8 mouse cellular contexts compared by ENCODE assay signal in the genomic region with DNA sequence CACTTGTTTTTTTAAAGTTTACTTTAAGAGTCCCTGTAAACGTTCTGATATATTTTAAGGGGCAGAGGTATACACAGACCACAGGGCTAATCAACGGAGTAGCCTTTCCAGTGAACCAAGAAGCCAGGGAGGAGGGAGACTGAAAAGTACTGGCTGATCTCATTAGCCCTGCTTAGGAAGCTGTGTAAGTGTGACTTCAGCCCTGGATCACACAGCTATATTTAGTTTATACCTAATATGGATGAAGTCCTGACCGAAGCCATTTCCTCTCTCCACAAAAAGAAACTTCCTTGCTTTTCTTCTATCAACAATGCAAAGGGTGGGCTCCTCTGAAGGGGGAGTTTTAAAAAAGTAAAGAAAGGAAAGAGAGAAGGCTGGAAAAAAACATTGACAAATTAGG. TPM values are rescaled to one million over a fixed set of nuclear protein-coding genes. Genes with fewer than 3 reads are reported as not detected.
DNase-seq lines count a peak whose midpoint lies in the region; ATAC-seq lines count a peak whose summit lies in the region.
"Had no signal": no experiment of that assay in that cellular context is flagged by ENCODE, and none has a peak within 500 bp of the region (broad histone marks: within the 10 kb centered on the region; RNA-seq: fewer than 3 reads in every experiment).

No protein-coding gene starts in this region.

- ATAC-seq in neural tube, embryonic 13.5 days (ENCODE audit: low read depth): no peak
- peak; percentile 79 for ATAC-seq in heart, embryonic 12.5 days (ENCODE audit: insufficient number of reproducible peaks, low FRiP score)
- 0 out of 2 replicates have a peak, but pooled peaks have one; percentile 26 for ATAC-seq in liver, embryonic 11.5 days (replicated peaks; ENCODE audit: low FRiP score)
- ATAC-seq in stomach, embryonic 16.5 days (ENCODE audit: insufficient read depth, low FRiP score): peak; percentile 82

- no peaks in the 10 kb centered on the region for H3K27me3 ChIP-seq in neural tube, embryonic 13.5 days
- no peaks in the 10 kb centered on the region for H3K27me3 ChIP-seq in heart, embryonic 12.5 days (replicated peaks)
- no peaks in the 10 kb centered on the region for H3K27me3 ChIP-seq in liver, embryonic 11.5 days (replicated peaks; ENCODE audit: control insufficient read depth, insufficient read depth, low read length)
- no peaks in the 10 kb centered on the region for H3K27me3 ChIP-seq in stomach, embryonic 16.5 days (ENCODE audit: control insufficient read depth, insufficient read depth, low read length)

- no peaks in the 10 kb centered on the region for H3K36me3 ChIP-seq in neural tube, embryonic 13.5 days
- H3K36me3 ChIP-seq in heart, embryonic 12.5 days: peaks cover 4% of the 10 kb centered on the region; the same call in 1 of the 2 replicates
- H3K36me3 ChIP-seq in liver, embryonic 11.5 days (ENCODE audit: control insufficient read depth, insufficient read depth, low read length): no peaks in the 10 kb centered on the region; the same call in 1 of the 2 replicates
- H3K36me3 ChIP-seq in stomach, embryonic 16.5 days (ENCODE audit: control insufficient read depth, insufficient read depth, low read length): no peaks in the 10 kb centered on the region

- no peak overlapping the region for H3K9ac ChIP-seq in neural tube, embryonic 13.5 days
- H3K9ac ChIP-seq in heart, embryonic 12.5 days: peak overlapping the region; percentile 67
- no peak overlapping the region for H3K9ac ChIP-seq in liver, embryonic 11.5 days (ENCODE audit: low read depth, low read length)
- no peak overlapping the region for H3K9ac ChIP-seq in stomach, embryonic 16.5 days (ENCODE audit: low read length)

- H3K9me3 ChIP-seq in neural tube, embryonic 13.5 days: no peaks in the 10 kb centered on the region
- no peaks in the 10 kb centered on the region for H3K9me3 ChIP-seq in heart, embryonic 12.5 days (replicated peaks)
- no peaks in the 10 kb centered on the region for H3K9me3 ChIP-seq in liver, embryonic 11.5 days (ENCODE audit: control insufficient read depth, low read length)
- no peaks in the 10 kb centered on the region for H3K9me3 ChIP-seq in stomach, embryonic 16.5 days (replicated peaks; ENCODE audit: control insufficient read depth, low read length)

- WGBS in neural tube, embryonic 13.5 days: 78% methylated on average over 3 of the region's 3 CpGs
- 12% methylated on average over 3 of the region's 3 CpGs for WGBS in heart, embryonic 12.5 days
- WGBS in liver, embryonic 11.5 days: 33% methylated on average over 3 of the region's 3 CpGs
- 23% methylated on average over 3 of the region's 3 CpGs for WGBS in stomach, embryonic 16.5 days

- H3K27ac ChIP-seq in neural tube, embryonic 13.5 days (replicated peaks): peak overlapping the region; percentile 64
- peak overlapping the region; percentile 99 for H3K27ac ChIP-seq in heart, embryonic 12.5 days (ENCODE audit: poor library complexity, severe bottlenecking)
- peak overlapping the region; percentile 74 for H3K27ac ChIP-seq in liver, embryonic 11.5 days (ENCODE audit: low read depth, low read length)
- peak overlapping the region; percentile 93 for H3K27ac ChIP-seq in stomach, embryonic 16.5 days (ENCODE audit: low read length)

- H3K4me2 ChIP-seq in neural tube, embryonic 13.5 days: no peak overlapping the region
- peak overlapping the region; percentile 34 for H3K4me2 ChIP-seq in heart, embryonic 12.5 days
- H3K4me2 ChIP-seq in liver, embryonic 11.5 days: peak overlapping the region; percentile 8
- 0 out of 2 replicates have a peak overlapping the region, but pooled peaks have one; percentile 22 for H3K4me2 ChIP-seq in stomach, embryonic 16.5 days (ENCODE audit: low read depth, low read length)

- peaks cover 48% of the 10 kb centered on the region for H3K4me1 ChIP-seq in neural tube, embryonic 13.5 days (replicated peaks)
- peaks cover 74% of the 10 kb centered on the region for H3K4me1 ChIP-seq in heart, embryonic 12.5 days (replicated peaks)
- peaks cover 50% of the 10 kb centered on the region for H3K4me1 ChIP-seq in liver, embryonic 11.5 days (replicated peaks; ENCODE audit: control insufficient read depth, insufficient read depth, low read length)
- peaks cover 37% of the 10 kb centered on the region for H3K4me1 ChIP-seq in stomach, embryonic 16.5 days (ENCODE audit: control insufficient read depth, insufficient read depth, low read length)

- no peak for DNase-seq in neural tube, embryonic 10.5 days (ENCODE audit: extremely low spot score, low spot score)
- DNase-seq in liver, embryonic 11.5 days (ENCODE audit: low spot score): no peak
- DNase-seq in cerebellum, adult 11-12 months: no peak
- no peak for DNase-seq in spleen, postnatal 36 days (ENCODE audit: low spot score in 2 of 2)
- DNase-seq: layer of hippocampus, adult 9-11 months had no signal

- H3K4me3 ChIP-seq in neural tube, embryonic 13.5 days: no peak overlapping the region
- no peak overlapping the region for H3K4me3 ChIP-seq in heart, embryonic 12.5 days
- H3K4me3 ChIP-seq in liver, embryonic 11.5 days (ENCODE audit: low read depth, low read length): no peak overlapping the region
- no peak overlapping the region for H3K4me3 ChIP-seq in stomach, embryonic 16.5 days (replicated peaks; ENCODE audit: low read length)

RNA-seq across cellular contexts. Expression of a gene that starts 17.8 kb away (rescaled TPM):
- 76.3 and 84.4 TPM in 2 replicates for polyA plus RNA-seq in neural tube, embryonic 13.5 days (2015; fragmentation: Nextera tagmentation; extraction: Ambion mirVana)
- 291 and 300 TPM in 2 replicates for polyA plus RNA-seq in heart, embryonic 12.5 days (2016; fragmentation: Nextera tagmentation; extraction: Ambion mirVana)
- 149 and 176 TPM in 2 replicates for polyA plus RNA-seq in liver, embryonic 11.5 days (2014; fragmentation: Nextera tagmentation; extraction: Ambion mirVana)
- polyA plus RNA-seq in stomach, embryonic 16.5 days (2015; fragmentation: Nextera tagmentation; extraction: Ambion mirVana): 136 and 141 TPM in 2 replicates
